In the genomic region with DNA sequence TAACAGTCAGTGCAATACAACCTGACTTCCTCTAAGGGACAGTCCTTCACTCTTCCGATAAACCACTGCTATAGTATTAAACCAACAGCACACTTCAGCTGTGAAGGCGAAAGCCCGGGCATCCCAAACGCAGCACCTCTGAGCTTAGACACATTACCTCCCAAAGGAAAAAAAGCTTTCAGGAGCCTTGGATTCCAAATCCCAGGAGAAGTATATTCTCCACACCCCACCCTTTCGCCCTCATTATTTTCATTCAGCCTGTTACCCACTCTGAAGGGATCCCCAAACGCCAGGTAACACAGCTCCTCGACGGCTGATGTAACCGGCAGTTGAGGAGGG, we compare ENCODE assay signal across 8 mouse cellular contexts. TPM values are rescaled to one million over a fixed set of nuclear protein-coding genes. Genes with fewer than 3 reads are reported as not detected.
A peak's percentile ranks its signal among the peaks of the same experiment; 100 is the strongest.
DNase-seq lines count a peak whose midpoint lies in the region; ATAC-seq and TF ChIP-seq lines count a peak whose summit lies in the region.

No protein-coding gene starts in this region.

- no peaks in the 10 kb centered on the region for H3K9me3 ChIP-seq in heart, embryonic 13.5 days
- no peaks in the 10 kb centered on the region for H3K9me3 ChIP-seq in ES-Bruce4 (replicated peaks; ENCODE audit: control insufficient read depth, insufficient read depth, low read length, poor library complexity, severe bottlenecking)
- H3K9me3 ChIP-seq in forebrain, embryonic 14.5 days (replicated peaks; ENCODE audit: control insufficient read depth, low read length), result no peaks in the 10 kb centered on the region
- H3K9me3 ChIP-seq in liver, embryonic 15.5 days (replicated peaks), result no peaks in the 10 kb centered on the region

- peak overlapping the region; percentile 100 for H3K27ac ChIP-seq in heart, embryonic 13.5 days (replicated peaks)
- peak overlapping the region; percentile 91 for H3K27ac ChIP-seq in ES-Bruce4 (ENCODE audit: insufficient read depth, low read length)
- H3K27ac ChIP-seq in forebrain, embryonic 14.5 days (ENCODE audit: low read depth, low read length), result peak overlapping the region; percentile 98
- peak overlapping the region; percentile 100 for H3K27ac ChIP-seq in liver, embryonic 15.5 days (replicated peaks)

- peak overlapping the region; percentile 100 for H3K9ac ChIP-seq in heart, embryonic 13.5 days
- peak overlapping the region; percentile 100 for H3K9ac ChIP-seq in ES-Bruce4 (ENCODE audit: low read depth, poor library complexity, severe bottlenecking)
- H3K9ac ChIP-seq in forebrain, embryonic 14.5 days (ENCODE audit: low read length), result peak overlapping the region; percentile 99
- H3K9ac ChIP-seq in liver, embryonic 15.5 days, result peak overlapping the region; percentile 91

- no peaks in the 10 kb centered on the region for H3K27me3 ChIP-seq in heart, embryonic 13.5 days (replicated peaks)
- no peaks in the 10 kb centered on the region for H3K27me3 ChIP-seq in ES-Bruce4 (ENCODE audit: control insufficient read depth, insufficient read depth, low read length, poor library complexity, severe bottlenecking)
- H3K27me3 ChIP-seq in forebrain, embryonic 14.5 days (replicated peaks; ENCODE audit: control insufficient read depth, insufficient read depth, low read length), result no peaks in the 10 kb centered on the region
- H3K27me3 ChIP-seq in liver, embryonic 15.5 days, result no peaks in the 10 kb centered on the region

- TF ChIP-seq POLR2A in ES-Bruce4 (IDR thresholded peaks at IDR 0.05; ENCODE audit: insufficient read depth, low read length), result no peak

- no peak for TF ChIP-seq CTCF in ES-Bruce4 (IDR thresholded peaks at IDR 0.05; ENCODE audit: low read depth, low read length)

- no peak for TF ChIP-seq EP300 in ES-Bruce4 (IDR thresholded peaks at IDR 0.05; ENCODE audit: insufficient read depth, low read depth, low read length)

- intact Hi-C loops in gastrocnemius, postnatal 36 days (cut with DNase I), result no loop called here

- peaks cover 19% of the 10 kb centered on the region for H3K4me1 ChIP-seq in heart, embryonic 13.5 days
- peaks cover 2% of the 10 kb centered on the region for H3K4me1 ChIP-seq in ES-Bruce4 (ENCODE audit: control insufficient read depth, insufficient read depth, low read length)
- peaks cover 11% of the 10 kb centered on the region for H3K4me1 ChIP-seq in forebrain, embryonic 14.5 days (ENCODE audit: control insufficient read depth, insufficient read depth, low read length)
- H3K4me1 ChIP-seq in liver, embryonic 15.5 days (replicated peaks), result peaks cover 23% of the 10 kb centered on the region

- peak overlapping the region; percentile 91 for H3K4me2 ChIP-seq in heart, embryonic 13.5 days
- H3K4me2 ChIP-seq in forebrain, embryonic 14.5 days (ENCODE audit: low read length), result peak overlapping the region; percentile 67
- H3K4me2 ChIP-seq in liver, embryonic 15.5 days, result peak overlapping the region; percentile 78

- no peak for ATAC-seq in heart, embryonic 13.5 days (ENCODE audit: extremely low read depth, insufficient number of reproducible peaks, low FRiP score, low TSS enrichment)
- no peak for ATAC-seq in forebrain, embryonic 14.5 days
- no peak for ATAC-seq in liver, embryonic 15.5 days (ENCODE audit: insufficient read depth)

- H3K4me3 ChIP-seq in heart, embryonic 13.5 days, result peak overlapping the region; percentile 100
- H3K4me3 ChIP-seq in ES-Bruce4 (ENCODE audit: low read depth, low read length), result peak overlapping the region; percentile 94
- peak overlapping the region; percentile 100 for H3K4me3 ChIP-seq in forebrain, embryonic 14.5 days (ENCODE audit: low read depth, low read length)
- H3K4me3 ChIP-seq in liver, embryonic 15.5 days (replicated peaks), result peak overlapping the region; percentile 78

- WGBS in heart, embryonic 13.5 days, result 1% methylated on average over 9 of the region's 9 CpGs
- WGBS in forebrain, embryonic 14.5 days, result 4% methylated on average over 9 of the region's 9 CpGs
- WGBS in liver, embryonic 15.5 days (ENCODE audit: insufficient replicate concordance), result 1% methylated on average over 9 of the region's 9 CpGs

- DNase-seq in heart, adult 11 months, result no peak
- no peak for DNase-seq in forebrain, embryonic 14.5 days (ENCODE audit: low spot score)
- DNase-seq in cerebellum, adult 11 months, result no peak
- DNase-seq in gastrocnemius, postnatal 36 days, result no peak
- DNase-seq in left cerebral cortex, adult 9 months (ENCODE audit: low spot score in 2 of 2), result no peak

- H3K36me3 ChIP-seq in heart, embryonic 13.5 days, result peaks cover 47% of the 10 kb centered on the region
- H3K36me3 ChIP-seq in ES-Bruce4 (ENCODE audit: control insufficient read depth, insufficient read depth, low read length, poor library complexity, severe bottlenecking), result peaks cover 46% of the 10 kb centered on the region
- peaks cover 46% of the 10 kb centered on the region for H3K36me3 ChIP-seq in forebrain, embryonic 14.5 days (ENCODE audit: control insufficient read depth, insufficient read depth, low read length)
- peaks cover 46% of the 10 kb centered on the region for H3K36me3 ChIP-seq in liver, embryonic 15.5 days (replicated peaks)

RNA-seq across cellular contexts. Expression of a gene that starts 1.6 kb away (rescaled TPM):
- polyA plus RNA-seq in heart, embryonic 13.5 days (2015; fragmentation: Nextera tagmentation; extraction: Ambion mirVana), result 32.8 and 36.1 TPM in 2 replicates
- 160 and 172 TPM in 2 replicates for polyA plus RNA-seq in ES-Bruce4 (2011; ENCODE audit: insufficient read depth, insufficient read length, low read depth, missing spikeins)
- 36.5 and 46.3 TPM in 2 replicates for polyA plus RNA-seq in forebrain, embryonic 14.5 days (2014; fragmentation: Nextera tagmentation; extraction: Ambion mirVana)
- polyA plus RNA-seq in liver, embryonic 15.5 days (2015; fragmentation: Nextera tagmentation; extraction: Ambion mirVana), result 26.2 and 26.8 TPM in 2 replicates
- 10 to 100 TPM; 25.8 to 29.9 TPM for total RNA-seq in gastrocnemius, postnatal 36 days (2021)

RNA-seq across cellular contexts. Expression of a gene that starts 14.5 kb away (rescaled TPM):
- polyA plus RNA-seq in heart, embryonic 13.5 days (2015; fragmentation: Nextera tagmentation; extraction: Ambion mirVana), result 160 and 181 TPM in 2 replicates
- polyA plus RNA-seq in ES-Bruce4 (2011; ENCODE audit: insufficient read depth, insufficient read length, low read depth, missing spikeins), result 100 and 102 TPM in 2 replicates
- 135 and 147 TPM in 2 replicates for polyA plus RNA-seq in forebrain, embryonic 14.5 days (2014; fragmentation: Nextera tagmentation; extraction: Ambion mirVana)
- polyA plus RNA-seq in liver, embryonic 15.5 days (2015; fragmentation: Nextera tagmentation; extraction: Ambion mirVana), result 81.2 and 96.3 TPM in 2 replicates
- total RNA-seq in gastrocnemius, postnatal 36 days (2021), result 100 to 1,000 TPM; 122 to 145 TPM

RNA-seq across cellular contexts. Expression of a gene that starts 26.4 kb away (rescaled TPM):
- polyA plus RNA-seq in heart, embryonic 13.5 days (2015; fragmentation: Nextera tagmentation; extraction: Ambion mirVana), result 40.7 and 41.2 TPM in 2 replicates
- polyA plus RNA-seq in ES-Bruce4 (2011; ENCODE audit: insufficient read depth, insufficient read length, low read depth, missing spikeins), result 41.8 and 43.8 TPM in 2 replicates
- 49.2 and 59.5 TPM in 2 replicates for polyA plus RNA-seq in forebrain, embryonic 14.5 days (2014; fragmentation: Nextera tagmentation; extraction: Ambion mirVana)
- 13.6 and 15.1 TPM in 2 replicates for polyA plus RNA-seq in liver, embryonic 15.5 days (2015; fragmentation: Nextera tagmentation; extraction: Ambion mirVana)
- total RNA-seq in gastrocnemius, postnatal 36 days (2021), result 10 to 100 TPM; 36.8 to 43.4 TPM

RNA-seq across cellular contexts. Expression of a gene that starts 38.7 kb away (rescaled TPM):
- 1.3 and 2.2 TPM in 2 replicates for polyA plus RNA-seq in heart, embryonic 13.5 days (2015; fragmentation: Nextera tagmentation; extraction: Ambion mirVana)
- polyA plus RNA-seq in ES-Bruce4 (2011; ENCODE audit: insufficient read depth, insufficient read length, low read depth, missing spikeins), result 0.40 and 0.53 TPM in 2 replicates
- 0.12 and 0.24 TPM in 2 replicates for polyA plus RNA-seq in forebrain, embryonic 14.5 days (2014; fragmentation: Nextera tagmentation; extraction: Ambion mirVana)
- 9.8 and 16.5 TPM in 2 replicates for polyA plus RNA-seq in liver, embryonic 15.5 days (2015; fragmentation: Nextera tagmentation; extraction: Ambion mirVana)
- total RNA-seq in gastrocnemius, postnatal 36 days (2021), result over 10,000 TPM; 23,125 to 24,213 TPM
